Mouse (Mus musculus) liver, embryonic 14.5 days (tissue): ENCODE measurements at regions not wholly inside any gene's neighbourhood (a gene's known extent, or its start where the extent isn't known, plus 50 kb on each side); places are given as distances from the start of the nearest gene placed in this dataset.

Source experiments
- ATAC-seq: fragments of 200-750 bp; cut with Nextera tagmentation; 2 replicates; pipeline ENCODE4 v1.8.0; 2017; ENCODE audit warnings: moderate number of reproducible peaks, mild to moderate bottlenecking, moderate library complexity; ENCODE audit not compliant: insufficient read depth
- DNase-seq, 3 experiments: peaks; one replicate each; pipeline ENCODE4 v3.0.0-alpha.2; 2012 to 2013; ENCODE audit warnings: low read depth in 3 of 3, low spot score in 3 of 3
- H3K27ac ChIP-seq: fragments of 300-500 bp; sonication (generic); 2 replicates; pipeline ENCODE4 v1.5.1; 2014; ENCODE audit warnings: moderate library complexity, mild to moderate bottlenecking, control low read depth, inconsistent platforms
- H3K27me3 ChIP-seq: fragments of 300-500 bp; sonication (generic); 2 replicates; pipeline ENCODE4 v1.6.1; 2014; ENCODE audit warnings: mild to moderate bottlenecking, low read length, moderate library complexity; ENCODE audit not compliant: control insufficient read depth, insufficient read depth
- H3K36me3 ChIP-seq: fragments of 300-500 bp; sonication (generic); replicated peaks from 2 replicates; pipeline ENCODE4 v1.6.1; 2014; ENCODE audit warnings: low read depth; ENCODE audit not compliant: control insufficient read depth, insufficient read depth
- H3K4me1 ChIP-seq, 2 experiments: fragments of 200-500 bp in 1 of 2; fragments of 300-500 bp in 1 of 2; sonication (generic) in 1 of 2; replicated peaks; 2 replicates each; pipeline ENCODE4 v1.6.1; 2012 to 2014; ENCODE audit warnings: antibody characterized with exemption in 1 of 2, inconsistent platforms in 1 of 2, low read length in 1 of 2; ENCODE audit not compliant: control insufficient read depth in 2 of 2, insufficient read depth in 2 of 2
- H3K4me2 ChIP-seq: fragments of 300-500 bp; sonication (generic); 2 replicates; pipeline ENCODE4 v1.6.1; 2014; ENCODE audit warnings: low read depth, mild to moderate bottlenecking, control low read depth, moderate library complexity
- H3K4me3 ChIP-seq, 2 experiments: fragments of 200-500 bp in 1 of 2; fragments of 300-500 bp in 1 of 2; sonication (generic) in 1 of 2; 2 replicates each; pipeline ENCODE4 v1.5.1; 2012 to 2014; ENCODE audit warnings: low read depth in 2 of 2, low read length in 2 of 2, mild to moderate bottlenecking in 2 of 2, control low read depth in 1 of 2, inconsistent platforms in 1 of 2, moderate library complexity in 1 of 2; ENCODE audit not compliant: insufficient read depth in 1 of 2
- H3K9ac ChIP-seq: fragments of 300-500 bp; sonication (generic); replicated peaks from 2 replicates; pipeline ENCODE4 v1.6.1; 2014; ENCODE audit warnings: mild to moderate bottlenecking, control low read depth, moderate library complexity
- H3K9me3 ChIP-seq: fragments of 300-500 bp; sonication (generic); 2 replicates; pipeline ENCODE4 v1.6.1; 2016; ENCODE audit warnings: low read length, mixed read lengths; ENCODE audit not compliant: control insufficient read depth
- CTCF ChIP-seq: IDR thresholded peaks from 2 replicates; pipeline ENCODE4 v1.5.1; 2016; ENCODE audit warnings: antibody characterized with exemption, low read depth, control low read depth
- EP300 ChIP-seq: IDR thresholded peaks from 2 replicates; pipeline ENCODE4 v1.6.1; 2016; ENCODE audit warnings: antibody characterized with exemption, low read depth
- WGBS: fragments of 180-500 bp; shearing (Covaris S2); extraction: QIAGEN DNeasy Blood & Tissue Kit; methylation state at CpG from one replicate; pipeline ENCODE4 v1.1.7; 2014; ENCODE audit not compliant: insufficient replicate concordance; 5-methylcytosine and 5-hydroxymethylcytosine counted together

- ATAC-seq (no peak), DNase-seq (no peak)
Observed at GRCm38 (mm10) chr7:135324991-135325390, 66.5 kb downstream of the Nps start.

GRCm38 (mm10) chr7:135344979-135345378, 65.1 kb upstream of the Foxi2 start:
- Histone ChIP-seq H3K4me2 (no peak overlapping the region), H3K36me3 (no peaks in the 10 kb centered on the region), H3K4me3 (no peak overlapping the region), H3K9me3 (no peaks in the 10 kb centered on the region), H3K27ac (no peak overlapping the region), H3K9ac (no peak overlapping the region), H3K27me3 (no peaks in the 10 kb centered on the region), H3K4me1 (no peaks in the 10 kb centered on the region)
- ATAC-seq (no peak), DNase-seq (no peak)
- 63% methylated on average over 4 of the region's 4 CpGs for WGBS
- TF ChIP-seq EP300 (no peak), CTCF (no peak)

More at GRCm38 (mm10) chr7:135324991-135325390, 66.5 kb downstream of the Nps start:
- H3K4me1 ChIP-seq, result no peaks in the 10 kb centered on the region
- H3K9me3 ChIP-seq, result no peaks in the 10 kb centered on the region
- 34% methylated on average over 4 of the region's 4 CpGs for WGBS
- no peaks in the 10 kb centered on the region for H3K27me3 ChIP-seq
- H3K36me3 ChIP-seq, result no peaks in the 10 kb centered on the region
- H3K4me2 ChIP-seq, result no peak overlapping the region
- TF ChIP-seq CTCF, result no peak
- no peak for TF ChIP-seq EP300
- no peak overlapping the region for H3K9ac ChIP-seq
- no peak overlapping the region for H3K4me3 ChIP-seq
- no peak overlapping the region for H3K27ac ChIP-seq

GRCm38 (mm10) chr7:135346720-135347119, 63.4 kb upstream of the Foxi2 start:
- 0 out of 2 replicates have a peak, but pooled peaks have one; percentile 10 for TF ChIP-seq CTCF
- no peak for TF ChIP-seq EP300
- Histone ChIP-seq H3K27ac (no peak overlapping the region), H3K4me3 (no peak overlapping the region), H3K36me3 (no peaks in the 10 kb centered on the region), H3K4me1 (no peaks in the 10 kb centered on the region), H3K9me3 (no peaks in the 10 kb centered on the region), H3K27me3 (no peaks in the 10 kb centered on the region), H3K4me2 (no peak overlapping the region), H3K9ac (no peak overlapping the region)
- WGBS, result 65% methylated on average over 9 of the region's 9 CpGs
- DNase-seq (no peak), ATAC-seq (no peak)

- Histone ChIP-seq H3K9ac (no peak overlapping the region), H3K27me3 (no peaks in the 10 kb centered on the region), H3K4me3 (no peak overlapping the region), H3K4me1 (no peaks in the 10 kb centered on the region), H3K9me3 (no peaks in the 10 kb centered on the region), H3K36me3 (no peaks in the 10 kb centered on the region), H3K4me2 (no peak overlapping the region), H3K27ac (no peak overlapping the region)
- 58% methylated on average over 1 of the region's 1 CpGs for WGBS
- ATAC-seq (no peak), DNase-seq (no peak)
- TF ChIP-seq EP300 (no peak), CTCF (no peak)
Observed at GRCm38 (mm10) chr7:135357797-135358196, 52.3 kb upstream of the Foxi2 start.
